8 mouse cellular contexts compared by ENCODE assay signal in genomic region chr11:69124498-69124847, GRCm38 (mm10). TPM values are rescaled to one million over a fixed set of nuclear protein-coding genes. Genes with fewer than 3 reads are reported as not detected.
DNase-seq lines count a peak whose midpoint lies in the region; ATAC-seq lines count a peak whose summit lies in the region.

No protein-coding gene starts in this region.

- H3K4me1 ChIP-seq in heart, embryonic 12.5 days (replicated peaks): peaks cover 41% of the 10 kb centered on the region
- H3K4me1 ChIP-seq in kidney, embryonic 15.5 days: peaks cover 44% of the 10 kb centered on the region
- H3K4me1 ChIP-seq in liver, embryonic 15.5 days (replicated peaks): peaks cover 63% of the 10 kb centered on the region
- peaks cover 31% of the 10 kb centered on the region for H3K4me1 ChIP-seq in neural tube, embryonic 12.5 days

- H3K4me2 ChIP-seq in heart, embryonic 12.5 days: no peak overlapping the region
- H3K4me2 ChIP-seq in kidney, embryonic 15.5 days: peak overlapping the region; percentile 94
- H3K4me2 ChIP-seq in liver, embryonic 15.5 days: peak overlapping the region; percentile 98
- peak overlapping the region; percentile 97; the same call in 1 of the 2 replicates for H3K4me2 ChIP-seq in neural tube, embryonic 12.5 days (replicated peaks)

- peaks cover 10% of the 10 kb centered on the region; the same call in 1 of the 2 replicates for H3K27me3 ChIP-seq in heart, embryonic 12.5 days (replicated peaks)
- H3K27me3 ChIP-seq in kidney, embryonic 15.5 days: peaks cover 9% of the 10 kb centered on the region; the same call in 1 of the 2 replicates
- peaks cover 69% of the 10 kb centered on the region for H3K27me3 ChIP-seq in liver, embryonic 15.5 days
- H3K27me3 ChIP-seq in neural tube, embryonic 12.5 days (replicated peaks): peaks cover 15% of the 10 kb centered on the region; the same call in 1 of the 2 replicates

- peak; percentile 64 to 78 for DNase-seq in right cerebral cortex, adult 2 months (ENCODE audit: low spot score in 2 of 2)
- no peak for DNase-seq in right cerebral cortex, postnatal 36 days (ENCODE audit: low spot score in 2 of 2)
- peak; percentile 82 to 85 for DNase-seq in cerebellum, postnatal 14 days
- DNase-seq in yolk sac, embryonic 10.5 days (ENCODE audit: low spot score): peak; percentile 75

- no peaks in the 10 kb centered on the region for H3K9me3 ChIP-seq in heart, embryonic 12.5 days (replicated peaks)
- no peaks in the 10 kb centered on the region for H3K9me3 ChIP-seq in kidney, embryonic 15.5 days (replicated peaks)
- H3K9me3 ChIP-seq in liver, embryonic 15.5 days (replicated peaks): no peaks in the 10 kb centered on the region
- H3K9me3 ChIP-seq in neural tube, embryonic 12.5 days: no peaks in the 10 kb centered on the region

- no peak overlapping the region for H3K27ac ChIP-seq in heart, embryonic 12.5 days (ENCODE audit: poor library complexity, severe bottlenecking)
- H3K27ac ChIP-seq in kidney, embryonic 15.5 days: peak overlapping the region; percentile 92
- H3K27ac ChIP-seq in liver, embryonic 15.5 days (replicated peaks): peak overlapping the region; percentile 79; the same call in 1 of the 2 replicates
- no peak overlapping the region for H3K27ac ChIP-seq in neural tube, embryonic 12.5 days

- H3K4me3 ChIP-seq in heart, embryonic 12.5 days: peak overlapping the region; percentile 67; the same call in 1 of the 2 replicates
- H3K4me3 ChIP-seq in kidney, embryonic 15.5 days (replicated peaks): peak overlapping the region; percentile 83
- H3K4me3 ChIP-seq in liver, embryonic 15.5 days (replicated peaks): peak overlapping the region; percentile 70
- no peak overlapping the region for H3K4me3 ChIP-seq in neural tube, embryonic 12.5 days

- no peak overlapping the region for H3K9ac ChIP-seq in heart, embryonic 12.5 days
- no peak overlapping the region for H3K9ac ChIP-seq in kidney, embryonic 15.5 days
- H3K9ac ChIP-seq in liver, embryonic 15.5 days: no peak overlapping the region
- no peak overlapping the region for H3K9ac ChIP-seq in neural tube, embryonic 12.5 days

- ATAC-seq in heart, embryonic 12.5 days (ENCODE audit: insufficient number of reproducible peaks, low FRiP score): 0 out of 2 replicates have a peak, but pooled peaks have one; percentile 26
- ATAC-seq in kidney, embryonic 15.5 days (replicated peaks; ENCODE audit: low FRiP score): 0 out of 2 replicates have a peak, but pooled peaks have one; percentile 12
- peak; percentile 52 for ATAC-seq in liver, embryonic 15.5 days (ENCODE audit: insufficient read depth)
- ATAC-seq in neural tube, embryonic 12.5 days (ENCODE audit: low FRiP score, low read depth): peak; percentile 46; the same call in 1 of the 2 replicates

- H3K36me3 ChIP-seq in heart, embryonic 12.5 days: no peaks in the 10 kb centered on the region
- no peaks in the 10 kb centered on the region for H3K36me3 ChIP-seq in kidney, embryonic 15.5 days
- no peaks in the 10 kb centered on the region for H3K36me3 ChIP-seq in liver, embryonic 15.5 days (replicated peaks)
- H3K36me3 ChIP-seq in neural tube, embryonic 12.5 days: no peaks in the 10 kb centered on the region

- WGBS in heart, embryonic 12.5 days: 0% methylated on average over 3 of the region's 3 CpGs
- WGBS in kidney, embryonic 15.5 days: 0% methylated on average over 3 of the region's 3 CpGs
- 0% methylated on average over 3 of the region's 3 CpGs for WGBS in liver, embryonic 15.5 days (ENCODE audit: insufficient replicate concordance)
- under 1% methylated on average over 3 of the region's 3 CpGs for WGBS in neural tube, embryonic 12.5 days

RNA-seq across cellular contexts. Expression of gene Aloxe3, which starts 1.2 kb away (rescaled TPM):
- 0.17 and 0.54 TPM in 2 replicates for polyA plus RNA-seq in heart, embryonic 12.5 days (2016; fragmentation: Nextera tagmentation; extraction: Ambion mirVana)
- polyA plus RNA-seq in kidney, embryonic 15.5 days (2015; fragmentation: Nextera tagmentation; extraction: Ambion mirVana): 0.60 and 1.3 TPM in 2 replicates
- polyA plus RNA-seq in liver, embryonic 15.5 days (2015; fragmentation: Nextera tagmentation; extraction: Ambion mirVana): 0.13 TPM in 1 of 2 replicates, not detected in the other
- 0.65 TPM in 1 of 2 replicates, not detected in the other for polyA plus RNA-seq in neural tube, embryonic 12.5 days (2016; fragmentation: Nextera tagmentation; extraction: Ambion mirVana)

RNA-seq across cellular contexts. Expression of gene 9130213A22Rik, which starts 2.1 kb away (rescaled TPM):
- 0.42 and 0.65 TPM in 2 replicates for polyA plus RNA-seq in heart, embryonic 12.5 days (2016; fragmentation: Nextera tagmentation; extraction: Ambion mirVana)
- polyA plus RNA-seq in kidney, embryonic 15.5 days (2015; fragmentation: Nextera tagmentation; extraction: Ambion mirVana): 0.27 and 0.51 TPM in 2 replicates
- 0.07 TPM in 1 of 2 replicates, not detected in the other for polyA plus RNA-seq in liver, embryonic 15.5 days (2015; fragmentation: Nextera tagmentation; extraction: Ambion mirVana)
- polyA plus RNA-seq in neural tube, embryonic 12.5 days (2016; fragmentation: Nextera tagmentation; extraction: Ambion mirVana): not detected in 2 replicates

RNA-seq across cellular contexts. Expression of gene Hes7, which starts 4.3 kb away (rescaled TPM):
- 0.70 and 0.81 TPM in 2 replicates for polyA plus RNA-seq in heart, embryonic 12.5 days (2016; fragmentation: Nextera tagmentation; extraction: Ambion mirVana)
- 0.42 and 0.46 TPM in 2 replicates for polyA plus RNA-seq in kidney, embryonic 15.5 days (2015; fragmentation: Nextera tagmentation; extraction: Ambion mirVana)
- 0.12 and 0.18 TPM in 2 replicates for polyA plus RNA-seq in liver, embryonic 15.5 days (2015; fragmentation: Nextera tagmentation; extraction: Ambion mirVana)
- 0.28 TPM in 2 replicates for polyA plus RNA-seq in neural tube, embryonic 12.5 days (2016; fragmentation: Nextera tagmentation; extraction: Ambion mirVana)

RNA-seq across cellular contexts. Expression of gene Per1, which starts 29.5 kb away (rescaled TPM):
- polyA plus RNA-seq in heart, embryonic 12.5 days (2016; fragmentation: Nextera tagmentation; extraction: Ambion mirVana): 9.4 and 9.8 TPM in 2 replicates
- 12.1 and 13.7 TPM in 2 replicates for polyA plus RNA-seq in kidney, embryonic 15.5 days (2015; fragmentation: Nextera tagmentation; extraction: Ambion mirVana)
- polyA plus RNA-seq in liver, embryonic 15.5 days (2015; fragmentation: Nextera tagmentation; extraction: Ambion mirVana): 6.4 and 7.6 TPM in 2 replicates
- 7.4 and 9.0 TPM in 2 replicates for polyA plus RNA-seq in neural tube, embryonic 12.5 days (2016; fragmentation: Nextera tagmentation; extraction: Ambion mirVana)

RNA-seq across cellular contexts. Expression of gene Alox12b, which starts 32.3 kb away (rescaled TPM):
- polyA plus RNA-seq in heart, embryonic 12.5 days (2016; fragmentation: Nextera tagmentation; extraction: Ambion mirVana): not detected in 2 replicates
- 0.08 and 0.42 TPM in 2 replicates for polyA plus RNA-seq in kidney, embryonic 15.5 days (2015; fragmentation: Nextera tagmentation; extraction: Ambion mirVana)
- not detected in 2 replicates for polyA plus RNA-seq in liver, embryonic 15.5 days (2015; fragmentation: Nextera tagmentation; extraction: Ambion mirVana)
- polyA plus RNA-seq in neural tube, embryonic 12.5 days (2016; fragmentation: Nextera tagmentation; extraction: Ambion mirVana): 0.20 TPM in 1 of 2 replicates, not detected in the other

Comparison
In these comparisons a context has a peak if more than half of its experiments do, and no peak if none do; other contexts are left out.
1. DNase-seq: peak in right cerebral cortex, adult 2 months (2 of 2), cerebellum, postnatal 14 days (2 of 2) and yolk sac, embryonic 10.5 days (single experiment); none in right cerebral cortex, postnatal 36 days (0 of 2).
2. H3K27ac ChIP-seq: peak in kidney, embryonic 15.5 days (single experiment) and liver, embryonic 15.5 days (single experiment); none in heart, embryonic 12.5 days (single experiment) and neural tube, embryonic 12.5 days (single experiment).
3. Peak in every context shown above with its lines, with median percentiles within 50 percentile points of each other: ATAC-seq.